8 mouse cellular contexts compared by ENCODE assay signal in the genomic region with DNA sequence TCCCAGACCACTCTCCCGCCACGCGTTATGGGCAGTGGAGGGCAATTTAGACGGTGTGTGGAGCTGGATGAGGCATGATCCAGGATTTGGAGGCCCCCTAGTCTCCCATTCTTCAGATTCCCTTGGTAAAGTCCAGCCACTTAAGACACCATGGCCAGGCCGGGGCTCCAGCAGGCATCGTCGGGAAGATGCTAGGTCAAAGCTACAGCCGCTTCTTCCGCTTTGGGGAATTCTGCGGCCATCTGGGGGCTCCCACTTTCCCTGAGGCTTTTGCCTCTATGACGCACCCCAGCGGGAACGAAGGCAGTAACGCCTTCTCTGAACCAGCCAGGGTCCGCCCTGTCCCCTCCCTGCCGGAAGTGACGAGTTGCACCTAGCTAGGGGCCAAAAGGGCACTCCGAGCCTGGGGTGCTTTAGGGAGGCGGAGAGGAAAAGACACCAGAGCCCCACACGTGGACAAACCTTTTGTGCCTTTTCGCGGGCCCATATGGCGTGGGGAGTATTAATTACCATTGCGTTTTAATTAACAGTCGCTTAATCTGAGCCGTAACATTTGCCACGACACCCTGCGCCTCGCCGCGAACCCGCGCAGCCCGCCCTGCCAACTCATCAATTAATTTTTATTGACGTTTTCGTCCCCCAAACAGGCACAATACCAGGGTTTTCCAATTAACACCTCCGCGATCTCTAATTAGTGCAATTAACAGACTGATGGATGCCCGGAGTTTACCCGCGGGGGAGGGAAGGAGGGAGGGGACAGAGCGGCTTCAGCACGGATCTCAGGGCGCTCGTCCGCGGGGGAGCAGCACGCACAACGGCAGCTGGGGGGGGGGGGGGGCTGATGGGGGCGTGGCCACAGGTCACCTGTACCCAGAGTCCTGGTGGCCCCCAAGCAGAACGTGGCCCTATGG. TPM values are rescaled to one million over a fixed set of nuclear protein-coding genes. Genes with fewer than 3 reads are reported as not detected.
A peak's percentile ranks its signal among the peaks of the same experiment; 100 is the strongest.
DNase-seq lines count a peak whose midpoint lies in the region; ATAC-seq and TF ChIP-seq lines count a peak whose summit lies in the region.

No protein-coding gene starts in this region.

- TF ChIP-seq CTCF in stomach, postnatal 0 days (IDR thresholded peaks at IDR 0.05; ENCODE audit: low read depth): 0 out of 2 replicates have a peak, but pooled peaks have one; percentile 2

- peak overlapping the region; percentile 44 for H3K4me2 ChIP-seq in forebrain, embryonic 15.5 days (replicated peaks)
- H3K4me2 ChIP-seq in hindbrain, embryonic 11.5 days (replicated peaks; ENCODE audit: low read depth, low read length): peak overlapping the region; percentile 42
- H3K4me2 ChIP-seq in limb, embryonic 12.5 days: peak overlapping the region; percentile 61
- H3K4me2 ChIP-seq in midbrain, embryonic 11.5 days: peak overlapping the region; percentile 40
- peak overlapping the region; percentile 49 for H3K4me2 ChIP-seq in stomach, postnatal 0 days (replicated peaks; ENCODE audit: low read depth)

- H3K36me3 ChIP-seq in forebrain, embryonic 15.5 days: no peaks in the 10 kb centered on the region
- H3K36me3 ChIP-seq in hindbrain, embryonic 11.5 days (ENCODE audit: control insufficient read depth, insufficient read depth, low read length): no peaks in the 10 kb centered on the region
- peaks cover 35% of the 10 kb centered on the region for H3K36me3 ChIP-seq in limb, embryonic 12.5 days
- 0 out of 2 replicates have a peak, but pooled peaks cover 2% of the 10 kb centered on the region for H3K36me3 ChIP-seq in midbrain, embryonic 11.5 days (ENCODE audit: control insufficient read depth, insufficient read depth, low read length)
- no peaks in the 10 kb centered on the region for H3K36me3 ChIP-seq in stomach, postnatal 0 days (ENCODE audit: control insufficient read depth, insufficient read depth, low read length)

- no peak overlapping the region; the same call in 1 of the 2 replicates for H3K9ac ChIP-seq in forebrain, embryonic 15.5 days (replicated peaks)
- H3K9ac ChIP-seq in hindbrain, embryonic 11.5 days (ENCODE audit: low read depth, low read length): 0 out of 2 replicates have a peak overlapping the region, but pooled peaks have one; percentile 34
- peak overlapping the region; percentile 42; the same call in 1 of the 2 replicates for H3K9ac ChIP-seq in limb, embryonic 12.5 days (replicated peaks)
- peak overlapping the region; percentile 9; the same call in 1 of the 2 replicates for H3K9ac ChIP-seq in midbrain, embryonic 11.5 days (ENCODE audit: low read length)
- H3K9ac ChIP-seq in stomach, postnatal 0 days (ENCODE audit: low read length): no peak overlapping the region

- 7% methylated on average over 51 of the region's 51 CpGs for WGBS in forebrain, embryonic 15.5 days
- WGBS in hindbrain, embryonic 11.5 days: 9% methylated on average over 49 of the region's 51 CpGs
- 10% methylated on average over 45 of the region's 51 CpGs for WGBS in limb, embryonic 12.5 days
- WGBS in midbrain, embryonic 11.5 days: 11% methylated on average over 51 of the region's 51 CpGs
- WGBS in stomach, postnatal 0 days: 27% methylated on average over 49 of the region's 51 CpGs

- peak overlapping the region; percentile 51 for H3K27ac ChIP-seq in forebrain, embryonic 15.5 days (replicated peaks)
- no peak overlapping the region for H3K27ac ChIP-seq in hindbrain, embryonic 11.5 days (ENCODE audit: low read depth, low read length)
- H3K27ac ChIP-seq in limb, embryonic 12.5 days: no peak overlapping the region
- H3K27ac ChIP-seq in midbrain, embryonic 11.5 days (ENCODE audit: low read depth, low read length): no peak overlapping the region; the same call in 1 of the 2 replicates
- H3K27ac ChIP-seq in stomach, postnatal 0 days (replicated peaks): peak overlapping the region; percentile 2; the same call in 1 of the 2 replicates

- H3K4me1 ChIP-seq in forebrain, embryonic 15.5 days: peaks cover 66% of the 10 kb centered on the region
- peaks cover 30% of the 10 kb centered on the region for H3K4me1 ChIP-seq in hindbrain, embryonic 11.5 days (replicated peaks; ENCODE audit: control insufficient read depth, insufficient read depth, low read length)
- H3K4me1 ChIP-seq in limb, embryonic 12.5 days (replicated peaks): peaks cover 65% of the 10 kb centered on the region
- H3K4me1 ChIP-seq in midbrain, embryonic 11.5 days (ENCODE audit: control insufficient read depth, insufficient read depth, low read length): peaks cover 63% of the 10 kb centered on the region
- 0 out of 2 replicates have a peak, but pooled peaks cover 4% of the 10 kb centered on the region for H3K4me1 ChIP-seq in stomach, postnatal 0 days (replicated peaks; ENCODE audit: control insufficient read depth, insufficient read depth)

- peaks cover 16% of the 10 kb centered on the region; the same call in 1 of the 2 replicates for H3K27me3 ChIP-seq in forebrain, embryonic 15.5 days
- H3K27me3 ChIP-seq in hindbrain, embryonic 11.5 days (ENCODE audit: control insufficient read depth, insufficient read depth, low read length): no peaks in the 10 kb centered on the region
- H3K27me3 ChIP-seq in limb, embryonic 12.5 days: peaks cover 52% of the 10 kb centered on the region
- no peaks in the 10 kb centered on the region for H3K27me3 ChIP-seq in midbrain, embryonic 11.5 days (ENCODE audit: control insufficient read depth, insufficient read depth, low read length)
- H3K27me3 ChIP-seq in stomach, postnatal 0 days (ENCODE audit: control insufficient read depth, insufficient read depth, low read length): no peaks in the 10 kb centered on the region

- TF ChIP-seq EP300 in stomach, postnatal 0 days (optimal IDR thresholded peaks at IDR 0.05): no peak

- peak overlapping the region; percentile 29 for H3K4me3 ChIP-seq in forebrain, embryonic 15.5 days
- H3K4me3 ChIP-seq in hindbrain, embryonic 11.5 days (ENCODE audit: low read depth, low read length): peak overlapping the region; percentile 4
- peak overlapping the region; percentile 33 for H3K4me3 ChIP-seq in limb, embryonic 12.5 days (replicated peaks)
- peak overlapping the region; percentile 6; the same call in 1 of the 2 replicates for H3K4me3 ChIP-seq in midbrain, embryonic 11.5 days (ENCODE audit: low read depth, low read length)
- peak overlapping the region; percentile 29 for H3K4me3 ChIP-seq in stomach, postnatal 0 days (ENCODE audit: low read depth, low read length)

- peak; percentile 83 for DNase-seq in R1 (ENCODE audit: low read depth, low spot score)
- DNase-seq in c-Kit-positive CD71-positive TER-119-positive erythroid progenitor cells, embryonic 14.5 days (ENCODE audit: low spot score): peak; percentile 80
- peak; percentile 70 for DNase-seq in hindbrain, embryonic 11.5 days (ENCODE audit: low spot score)
- peak; percentile 93 for DNase-seq in midbrain, embryonic 11.5 days (ENCODE audit: low spot score, missing footprints)
- peak; percentile 89 for DNase-seq in stomach, postnatal 0 days (ENCODE audit: low spot score)
- no peak for DNase-seq in right cerebral cortex, postnatal 14 days

- no peaks in the 10 kb centered on the region for H3K9me3 ChIP-seq in forebrain, embryonic 15.5 days
- H3K9me3 ChIP-seq in hindbrain, embryonic 11.5 days (ENCODE audit: control insufficient read depth, low read length): no peaks in the 10 kb centered on the region
- no peaks in the 10 kb centered on the region for H3K9me3 ChIP-seq in limb, embryonic 12.5 days
- H3K9me3 ChIP-seq in midbrain, embryonic 11.5 days (ENCODE audit: control insufficient read depth, low read length): no peaks in the 10 kb centered on the region
- no peaks in the 10 kb centered on the region for H3K9me3 ChIP-seq in stomach, postnatal 0 days (ENCODE audit: control insufficient read depth, low read length)

- peak; percentile 48 for ATAC-seq in forebrain, embryonic 15.5 days (replicated peaks)
- ATAC-seq in hindbrain, embryonic 11.5 days (ENCODE audit: low FRiP score): peak; percentile 41; the same call in 1 of the 2 replicates
- no peak for ATAC-seq in limb, embryonic 12.5 days (ENCODE audit: insufficient number of reproducible peaks, insufficient read depth, low FRiP score, low TSS enrichment, low read depth)
- ATAC-seq in midbrain, embryonic 11.5 days (ENCODE audit: low FRiP score): 0 out of 2 replicates have a peak, but pooled peaks have one; percentile 14
- peak; percentile 83 for ATAC-seq in stomach, postnatal 0 days (ENCODE audit: low FRiP score, low TSS enrichment)

RNA-seq across cellular contexts. Expression of a gene that starts 15.1 kb away (rescaled TPM):
- 33.2 and 37.3 TPM in 2 replicates for polyA plus RNA-seq in forebrain, embryonic 15.5 days (2015; fragmentation: Nextera tagmentation; extraction: Ambion mirVana)
- polyA plus RNA-seq in hindbrain, embryonic 11.5 days (2014; fragmentation: Nextera tagmentation; extraction: Ambion mirVana): 23.9 and 28.4 TPM in 2 replicates
- polyA plus RNA-seq in limb, embryonic 12.5 days (2016; fragmentation: Nextera tagmentation; extraction: Ambion mirVana): 35.1 and 41.5 TPM in 2 replicates
- polyA plus RNA-seq in midbrain, embryonic 11.5 days (2014; fragmentation: Nextera tagmentation; extraction: Ambion mirVana): 24.6 and 27.5 TPM in 2 replicates
- polyA plus RNA-seq in stomach, postnatal 0 days (2015; fragmentation: Nextera tagmentation; extraction: Ambion mirVana): 14.6 and 17.9 TPM in 2 replicates

Comparison
In these comparisons a context has a peak if more than half of its experiments do, and no peak if none do; other contexts are left out.
1. H3K27ac ChIP-seq: peak in forebrain, embryonic 15.5 days (single experiment) and stomach, postnatal 0 days (single experiment); none in hindbrain, embryonic 11.5 days (single experiment), limb, embryonic 12.5 days (single experiment) and midbrain, embryonic 11.5 days (single experiment).
2. H3K9ac ChIP-seq: peak in hindbrain, embryonic 11.5 days (single experiment), limb, embryonic 12.5 days (single experiment) and midbrain, embryonic 11.5 days (single experiment); none in forebrain, embryonic 15.5 days (single experiment) and stomach, postnatal 0 days (single experiment).
3. Peak in every context shown above with its lines, with median percentiles within 50 percentile points of each other: H3K4me2 ChIP-seq and H3K4me3 ChIP-seq.